Mouse (Mus musculus) E14TG2a.4 (cell line): ENCODE measurements at regions not wholly inside any gene's neighbourhood (a gene's known extent, or its start where the extent isn't known, plus 50 kb on each side); places are given as distances from the start of the nearest gene placed in this dataset.

Source experiments
- CTCF ChIP-seq: conservative IDR thresholded peaks from 2 replicates; pipeline ENCODE4 v1.5.1; 2014; ENCODE audit warnings: low read length
- NANOG ChIP-seq: IDR thresholded peaks from 2 replicates; pipeline ENCODE4 v1.6.1; 2014; ENCODE audit warnings: borderline replicate concordance, low read length, mixed read lengths

DNA sequence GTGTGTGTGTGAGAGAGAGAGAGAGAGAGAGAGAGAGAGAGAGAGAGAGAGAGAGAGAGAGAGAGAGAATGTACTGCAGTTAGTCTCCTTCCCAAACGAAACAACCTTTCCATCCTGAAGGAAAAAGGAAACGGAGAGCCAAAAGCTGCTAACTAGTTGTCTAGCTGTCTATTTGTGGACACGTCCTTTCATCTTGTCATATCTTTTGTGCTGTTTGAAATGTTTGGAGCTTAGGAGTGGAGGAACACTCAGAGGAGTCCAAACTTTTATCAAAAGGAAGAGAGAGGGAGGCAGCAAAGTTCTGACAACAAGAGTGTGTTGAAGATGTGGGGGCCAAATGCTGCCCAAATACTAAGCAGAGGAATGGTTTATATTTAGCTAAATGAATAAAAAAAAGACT, 246.6 kb downstream of the Tmem38b start:
- TF ChIP-seq CTCF (no peak), NANOG (no peak)
